Mouse (Mus musculus) lung, embryonic 16.5 days (tissue): ENCODE results near the gene Snta1. TPM values are rescaled to one million over a fixed set of nuclear protein-coding genes. Genes with fewer than 3 reads are reported as not detected.
A peak's percentile ranks its signal among the peaks of the same experiment; 100 is the strongest.

Experiments
- ATAC-seq: fragments of 200-750 bp; cut with Nextera tagmentation; 2 replicates; pipeline ENCODE4 v1.8.0; 2017; ENCODE audit warnings: low read depth, mild to moderate bottlenecking, moderate library complexity
- H3K27ac ChIP-seq: fragments of 300-500 bp; sonication (generic); 2 replicates; pipeline ENCODE4 v1.5.1; 2014; ENCODE audit warnings: mild to moderate bottlenecking, control low read depth, low read length
- H3K27me3 ChIP-seq: fragments of 300-500 bp; sonication (generic); 2 replicates; pipeline ENCODE4 v1.6.1; 2014; ENCODE audit warnings: low read depth, low read length, mixed read lengths; ENCODE audit not compliant: control insufficient read depth, insufficient read depth
- H3K36me3 ChIP-seq: fragments of 300-500 bp; sonication (generic); 2 replicates; pipeline ENCODE4 v1.6.1; 2014; ENCODE audit warnings: low read length; ENCODE audit not compliant: control insufficient read depth, insufficient read depth
- H3K4me1 ChIP-seq: fragments of 300-500 bp; sonication (generic); replicated peaks from 2 replicates; pipeline ENCODE4 v1.6.1; 2014; ENCODE audit warnings: low read length, mixed read lengths; ENCODE audit not compliant: control insufficient read depth, insufficient read depth
- H3K4me2 ChIP-seq: fragments of 300-500 bp; sonication (generic); 2 replicates; pipeline ENCODE4 v1.6.1; 2014; ENCODE audit warnings: low read depth, low read length, control low read depth
- H3K4me3 ChIP-seq: fragments of 300-500 bp; sonication (generic); 2 replicates; pipeline ENCODE4 v1.5.1; 2014; ENCODE audit warnings: mild to moderate bottlenecking, low read length, control low read depth
- H3K9ac ChIP-seq: fragments of 300-500 bp; sonication (generic); 2 replicates; pipeline ENCODE4 v1.6.1; 2014; ENCODE audit warnings: low read length, control low read depth
- H3K9me3 ChIP-seq: fragments of 300-500 bp; sonication (generic); 2 replicates; pipeline ENCODE4 v1.6.1; 2016; ENCODE audit warnings: low read length; ENCODE audit not compliant: control insufficient read depth
- WGBS: fragments of 180-500 bp; shearing (Covaris S2); extraction: QIAGEN DNeasy Blood & Tissue Kit; methylation state at CpG from one replicate; pipeline ENCODE4 v1.1.7; 2014; 5-methylcytosine and 5-hydroxymethylcytosine counted together
- polyA plus RNA-seq: library from polyadenylated mRNA; unstranded; fragments of >200 nt; fragmentation: Nextera tagmentation; extraction: Ambion mirVana; gene quantifications from 2 replicates; pipeline ENCODE4 v1.2.1, GENCODE M21; 2015

Snta1 gene
- polyA plus RNA-seq, 1 experiment from 2014 or later = 8.2 TPM

GRCm38 (mm10) chr2:154426188-154426904 is 18.4 kb upstream of the Snta1 start:
- no peaks in the 10 kb centered on the region; the same call in 1 of the 2 replicates for H3K27me3 ChIP-seq
- peak overlapping the region; percentile 70 for H3K4me2 ChIP-seq
- H3K4me1 ChIP-seq = peaks cover 6% of the 10 kb centered on the region; the same call in 1 of the 2 replicates
- ATAC-seq = peak; percentile 28; the same call in 1 of the 2 replicates
- H3K9ac ChIP-seq = peak overlapping the region; percentile 75
- WGBS = 5% methylated on average over 24 of the region's 25 CpGs
- peak overlapping the region; percentile 94 for H3K27ac ChIP-seq
- no peaks in the 10 kb centered on the region for H3K36me3 ChIP-seq
- peaks cover 5% of the 10 kb centered on the region; the same call in 1 of the 2 replicates for H3K9me3 ChIP-seq
- H3K4me3 ChIP-seq = peak overlapping the region; percentile 52

GRCm38 (mm10) chr2:154425522-154425921 is 17.6 kb upstream of the Snta1 start:
- no peaks in the 10 kb centered on the region; the same call in 1 of the 2 replicates for H3K27me3 ChIP-seq
- no peak overlapping the region for H3K27ac ChIP-seq
- H3K4me2 ChIP-seq = no peak overlapping the region
- H3K9me3 ChIP-seq = peaks cover 5% of the 10 kb centered on the region; the same call in 1 of the 2 replicates
- ATAC-seq = no peak
- no peaks in the 10 kb centered on the region for H3K36me3 ChIP-seq
- no peak overlapping the region for H3K9ac ChIP-seq
- WGBS = 91% methylated on average over 3 of the region's 3 CpGs
- H3K4me1 ChIP-seq = peaks cover 6% of the 10 kb centered on the region; the same call in 1 of the 2 replicates
- H3K4me3 ChIP-seq = no peak overlapping the region

DNA sequence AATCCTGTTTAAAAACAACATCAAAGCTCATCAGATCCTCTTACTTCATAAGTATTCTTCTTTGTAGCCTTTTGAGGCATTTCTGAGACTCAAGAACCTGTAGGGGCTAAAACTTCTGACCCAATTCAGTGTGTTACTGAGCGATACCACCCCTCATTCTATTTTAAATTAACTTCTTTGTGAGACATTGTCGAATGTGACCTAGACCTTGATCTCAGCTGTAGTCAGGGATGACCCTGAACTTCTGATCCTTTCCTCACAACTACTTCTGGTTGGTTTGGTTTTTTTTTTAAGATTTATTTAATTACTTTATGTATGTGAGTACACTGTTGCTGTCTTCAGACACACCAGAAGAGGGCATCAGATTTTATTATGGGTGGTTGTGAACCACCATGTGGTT is 15.6 kb upstream of the Snta1 start:
- Histone ChIP-seq H3K9me3 (peaks cover 5% of the 10 kb centered on the region; the same call in 1 of the 2 replicates), H3K9ac (no peak overlapping the region), H3K27ac (no peak overlapping the region), H3K4me2 (no peak overlapping the region), H3K27me3 (no peaks in the 10 kb centered on the region; the same call in 1 of the 2 replicates), H3K4me3 (no peak overlapping the region), H3K4me1 (peaks cover 6% of the 10 kb centered on the region; the same call in 1 of the 2 replicates), H3K36me3 (no peaks in the 10 kb centered on the region)
- WGBS = 85% methylated on average over 2 of the region's 2 CpGs
- no peak for ATAC-seq

DNA sequence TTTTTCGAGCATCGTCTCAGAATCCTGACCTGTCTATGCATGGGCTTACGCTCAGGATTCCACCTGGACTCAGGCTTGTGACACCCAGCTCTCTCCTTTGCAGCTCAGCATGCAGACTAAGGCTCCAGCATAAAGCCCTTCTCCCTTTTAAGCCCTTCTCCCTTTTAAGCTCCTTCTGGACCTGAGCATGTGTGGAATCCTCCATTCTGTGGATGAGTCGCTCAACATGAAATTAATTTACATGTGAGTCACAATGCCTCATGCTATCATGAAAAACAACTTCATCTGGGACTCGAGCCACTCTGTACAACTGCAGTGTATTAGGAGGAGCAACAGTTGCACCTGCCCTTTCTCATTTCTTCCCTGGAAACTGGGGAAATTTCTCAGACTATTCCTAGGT is 14.3 kb upstream of the Snta1 start:
- no peak overlapping the region for H3K4me2 ChIP-seq
- no peak overlapping the region for H3K4me3 ChIP-seq
- no peak overlapping the region for H3K9ac ChIP-seq
- no peaks in the 10 kb centered on the region for H3K36me3 ChIP-seq
- H3K27me3 ChIP-seq = no peaks in the 10 kb centered on the region
- peaks cover 5% of the 10 kb centered on the region; the same call in 1 of the 2 replicates for H3K9me3 ChIP-seq
- H3K27ac ChIP-seq = no peak overlapping the region
- 77% methylated on average over 5 of the region's 5 CpGs for WGBS
- ATAC-seq = no peak
- H3K4me1 ChIP-seq = peaks cover 2% of the 10 kb centered on the region; the same call in 1 of the 2 replicates

- WGBS = 42% methylated on average over 7 of the region's 7 CpGs
- H3K36me3 ChIP-seq = no peaks in the 10 kb centered on the region
- H3K27ac ChIP-seq = no peak overlapping the region
- H3K27me3 ChIP-seq = no peaks in the 10 kb centered on the region
- H3K4me2 ChIP-seq = no peak overlapping the region
- ATAC-seq = 0 out of 2 replicates have a peak, but pooled peaks have one; percentile 20
- peaks cover 5% of the 10 kb centered on the region; the same call in 1 of the 2 replicates for H3K9me3 ChIP-seq
- no peak overlapping the region for H3K9ac ChIP-seq
- no peaks in the 10 kb centered on the region; the same call in 1 of the 2 replicates for H3K4me1 ChIP-seq
- no peak overlapping the region for H3K4me3 ChIP-seq
Measured at GRCm38 (mm10) chr2:154420942-154421731, 13.2 kb upstream of the Snta1 start.

GRCm38 (mm10) chr2:154419631-154420515 is 12.0 kb upstream of the Snta1 start:
- WGBS = 78% methylated on average over 9 of the region's 9 CpGs
- H3K9ac ChIP-seq = no peak overlapping the region

DNA sequence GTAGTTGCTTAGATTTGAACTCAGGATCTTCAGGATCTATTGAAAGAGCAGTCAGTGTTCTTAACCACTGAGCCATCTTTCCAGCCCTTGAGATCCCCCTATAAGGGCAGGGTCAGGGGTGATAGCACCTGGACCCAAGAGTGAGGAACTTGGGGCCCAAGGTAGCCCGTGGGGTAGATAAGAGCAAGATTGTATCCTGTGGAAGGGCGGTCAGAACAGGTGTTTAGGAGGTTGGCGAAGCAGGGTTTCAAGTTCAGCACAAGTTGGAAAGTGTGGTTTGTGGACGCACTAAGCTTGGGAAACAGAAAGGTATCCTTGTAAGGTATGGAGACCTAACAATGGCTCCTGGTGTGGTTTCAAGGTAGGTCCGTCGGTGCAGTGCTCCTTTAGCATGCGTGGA is 10.1 kb upstream of the Snta1 start:
- H3K4me1 ChIP-seq = no peaks in the 10 kb centered on the region
- H3K27ac ChIP-seq = no peak overlapping the region
- H3K27me3 ChIP-seq = no peaks in the 10 kb centered on the region
- H3K4me2 ChIP-seq = no peak overlapping the region
- no peak for ATAC-seq
- no peak overlapping the region for H3K4me3 ChIP-seq
- H3K9me3 ChIP-seq = no peaks in the 10 kb centered on the region
- no peak overlapping the region for H3K9ac ChIP-seq
- 81% methylated on average over 7 of the region's 7 CpGs for WGBS
- H3K36me3 ChIP-seq = no peaks in the 10 kb centered on the region

More at GRCm38 (mm10) chr2:154419631-154420515, 12.0 kb upstream of the Snta1 start:
- no peaks in the 10 kb centered on the region for H3K36me3 ChIP-seq
- no peaks in the 10 kb centered on the region for H3K4me1 ChIP-seq
- H3K4me3 ChIP-seq = no peak overlapping the region
- no peak overlapping the region for H3K27ac ChIP-seq
- H3K4me2 ChIP-seq = no peak overlapping the region
- no peaks in the 10 kb centered on the region for H3K9me3 ChIP-seq
- no peaks in the 10 kb centered on the region for H3K27me3 ChIP-seq
- no peak for ATAC-seq

GRCm38 (mm10) chr2:154417107-154417506 is 9.2 kb upstream of the Snta1 start:
- ATAC-seq = peak; percentile 47; the same call in 1 of the 2 replicates
- Histone ChIP-seq H3K4me2 (no peak overlapping the region), H3K27me3 (no peaks in the 10 kb centered on the region), H3K27ac (no peak overlapping the region), H3K4me1 (no peaks in the 10 kb centered on the region), H3K4me3 (no peak overlapping the region), H3K9me3 (no peaks in the 10 kb centered on the region), H3K9ac (no peak overlapping the region), H3K36me3 (no peaks in the 10 kb centered on the region)
- WGBS = 12% methylated on average over 3 of the region's 3 CpGs
